Mouse (Mus musculus) thymus, adult 2 months (tissue): Measurements from ENCODE around the gene Ak9. TPM values are rescaled to one million over a fixed set of nuclear protein-coding genes. Genes with fewer than 3 reads are reported as not detected.

ENCODE experiments used
- DNase-seq: peaks from one replicate; pipeline ENCODE4 v3.0.0; 2021
- H3K27ac ChIP-seq: fragments of 200-500 bp; 2 replicates; pipeline ENCODE4 v1.5.1; 2012; ENCODE audit warnings: low read length, control low read depth; ENCODE audit not compliant: control insufficient read depth, insufficient read depth
- H3K27me3 ChIP-seq: fragments of 200-500 bp; 2 replicates; pipeline ENCODE4 v1.6.1; 2012; ENCODE audit warnings: mild to moderate bottlenecking, low read length, moderate library complexity, mixed read lengths; ENCODE audit not compliant: control insufficient read depth, insufficient read depth
- H3K36me3 ChIP-seq: fragments of 200-500 bp; 2 replicates; pipeline ENCODE4 v1.6.1; 2012; ENCODE audit warnings: mild to moderate bottlenecking, low read length, moderate library complexity; ENCODE audit not compliant: control insufficient read depth, insufficient read depth
- H3K4me1 ChIP-seq: fragments of 200-500 bp; replicated peaks from 2 replicates; pipeline ENCODE4 v1.6.1; 2012; ENCODE audit warnings: low read length; ENCODE audit not compliant: control insufficient read depth, insufficient read depth
- H3K4me3 ChIP-seq: fragments of 200-500 bp; 2 replicates; pipeline ENCODE4 v1.5.1; 2012; ENCODE audit warnings: mild to moderate bottlenecking, low read length, control low read depth, moderate library complexity; ENCODE audit not compliant: control insufficient read depth, insufficient read depth
- CTCF ChIP-seq: fragments of 200-500 bp; IDR thresholded peaks from 2 replicates; pipeline ENCODE4 v1.5.1; 2012; ENCODE audit warnings: mild to moderate bottlenecking, control low read depth, low read length, moderate library complexity, borderline replicate concordance; ENCODE audit not compliant: control insufficient read depth, poor library complexity, insufficient read depth; ENCODE audit errors: extremely low read depth
- POLR2A ChIP-seq: fragments of 200-500 bp; IDR thresholded peaks from 2 replicates; pipeline ENCODE4 v1.6.1; 2012; ENCODE audit warnings: mild to moderate bottlenecking, low read length, control low read depth, moderate library complexity; ENCODE audit not compliant: control insufficient read depth, poor library complexity, insufficient read depth; ENCODE audit errors: extremely low read depth
- WGBS: fragments of 180-500 bp; shearing (Covaris S2); methylation state at CpG from one replicate; pipeline ENCODE4 v1.1.7; 2018; 5-methylcytosine and 5-hydroxymethylcytosine counted together
- polyA plus RNA-seq: library from polyadenylated mRNA; depleted of rRNA; stranded (reverse); fragments of >200 nt; gene quantifications from 2 replicates; pipeline ENCODE4 v1.2.3, GENCODE M21; 2012

The Ak9 gene
- polyA plus RNA-seq, 1 experiment, result 0.04 TPM

GRCm38 (mm10) chr10:41450137-41450670 lies 146.4 kb downstream of the Ak9 start, which contains the start of gene Zbtb24:
TSS of gene Zbtb24 (plus strand) at chr10:41450383.
- H3K27ac ChIP-seq, result peak within 1 kb of the TSS; percentile 84
- H3K4me1 ChIP-seq, result peaks cover 21% of the 10 kb centered on the region
- H3K4me3 ChIP-seq, result peak within 1 kb of the TSS; percentile 81
- H3K27me3 ChIP-seq, result no peaks in the 10 kb centered on the region
- under 1% methylated on average over 49 of the region's 49 CpGs for WGBS
- H3K36me3 ChIP-seq, result no peaks in the 10 kb centered on the region
- DNase-seq, result peak; percentile 97
- TF ChIP-seq CTCF (peak; percentile 54; the same call in 1 of the 2 replicates), POLR2A (peak; percentile 78)

- Histone ChIP-seq H3K36me3 (peaks cover 5% of the 10 kb centered on the region), H3K27ac (no peak overlapping the region), H3K4me3 (peak overlapping the region; percentile 81), H3K27me3 (no peaks in the 10 kb centered on the region), H3K4me1 (peaks cover 21% of the 10 kb centered on the region)
- 53% methylated on average over 18 of the region's 18 CpGs for WGBS
- TF ChIP-seq CTCF, result no peak
- TF ChIP-seq POLR2A, result no peak
- DNase-seq, result no peak
These were observed 147.2 kb downstream of the Ak9 start for GRCm38 (mm10) chr10:41450780-41451522.

- Histone ChIP-seq H3K27me3 (no peaks in the 10 kb centered on the region), H3K36me3 (peaks cover 12% of the 10 kb centered on the region), H3K4me1 (peaks cover 21% of the 10 kb centered on the region), H3K4me3 (no peak overlapping the region), H3K27ac (no peak overlapping the region)
- TF ChIP-seq POLR2A (no peak), CTCF (no peak)
- DNase-seq, result no peak
- WGBS, result 97% methylated on average over 9 of the region's 9 CpGs
These were observed 147.9 kb downstream of the Ak9 start for GRCm38 (mm10) chr10:41451656-41452055.

- Histone ChIP-seq H3K4me1 (peaks cover 21% of the 10 kb centered on the region), H3K4me3 (no peak overlapping the region), H3K27me3 (no peaks in the 10 kb centered on the region), H3K36me3 (peaks cover 14% of the 10 kb centered on the region), H3K27ac (no peak overlapping the region)
- 90% methylated on average over 3 of the region's 3 CpGs for WGBS
- no peak for DNase-seq
- TF ChIP-seq POLR2A, result no peak
- no peak for TF ChIP-seq CTCF
These were observed 149.0 kb downstream of the Ak9 start for GRCm38 (mm10) chr10:41452791-41453190.

DNA sequence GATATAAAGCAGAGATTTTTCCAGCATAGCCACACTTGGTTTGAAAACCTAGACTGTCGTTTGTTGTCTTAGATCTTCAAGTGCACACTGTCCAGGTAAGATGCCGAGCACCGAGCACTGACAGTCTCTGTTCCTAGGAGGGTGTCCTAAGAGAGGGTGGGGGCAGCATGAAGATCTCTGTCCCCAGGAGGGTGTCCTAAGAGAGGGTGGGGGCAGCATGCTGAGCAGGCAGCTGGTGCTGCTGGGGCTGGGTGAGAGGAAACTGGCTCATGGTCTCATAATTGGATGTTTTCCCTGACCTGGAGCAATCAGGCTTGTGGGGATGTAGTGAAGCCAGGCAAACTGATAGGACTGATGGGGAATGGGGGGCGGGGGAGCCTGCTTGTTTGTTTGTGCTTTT lies 156.2 kb downstream of the Ak9 start:
- Histone ChIP-seq H3K4me1 (no peaks in the 10 kb centered on the region), H3K4me3 (no peak overlapping the region), H3K36me3 (peaks cover 32% of the 10 kb centered on the region), H3K27ac (no peak overlapping the region), H3K27me3 (no peaks in the 10 kb centered on the region)
- WGBS, result 95% methylated on average over 4 of the region's 4 CpGs
- no peak for TF ChIP-seq POLR2A
- TF ChIP-seq CTCF, result no peak
- no peak for DNase-seq

DNA sequence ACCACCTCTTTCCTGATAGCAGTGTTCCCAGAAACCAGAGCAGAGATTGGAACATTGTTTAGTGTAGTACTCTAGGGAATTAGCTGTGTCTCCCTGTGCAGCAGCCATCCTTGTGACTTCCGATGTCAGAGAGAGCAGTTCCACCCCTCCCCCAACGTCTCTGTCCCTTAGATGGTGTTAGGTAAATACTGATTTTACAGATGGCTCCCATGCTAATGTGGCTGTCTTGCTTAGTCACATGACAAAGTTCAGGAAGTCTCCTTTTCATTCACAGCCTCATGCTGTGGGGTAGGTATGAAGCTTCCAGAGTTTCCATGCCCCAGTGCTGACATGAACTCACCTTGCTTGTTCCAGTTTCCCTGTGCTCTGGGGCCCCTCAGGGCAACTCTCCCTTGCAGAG lies 156.7 kb downstream of the Ak9 start:
- 69% methylated on average over 2 of the region's 2 CpGs for WGBS
- Histone ChIP-seq H3K27me3 (no peaks in the 10 kb centered on the region), H3K27ac (no peak overlapping the region), H3K4me1 (no peaks in the 10 kb centered on the region), H3K36me3 (peaks cover 33% of the 10 kb centered on the region), H3K4me3 (no peak overlapping the region)
- no peak for TF ChIP-seq CTCF
- no peak for DNase-seq
